ENCODE assay signal across 13 mouse cellular contexts in the genomic region with DNA sequence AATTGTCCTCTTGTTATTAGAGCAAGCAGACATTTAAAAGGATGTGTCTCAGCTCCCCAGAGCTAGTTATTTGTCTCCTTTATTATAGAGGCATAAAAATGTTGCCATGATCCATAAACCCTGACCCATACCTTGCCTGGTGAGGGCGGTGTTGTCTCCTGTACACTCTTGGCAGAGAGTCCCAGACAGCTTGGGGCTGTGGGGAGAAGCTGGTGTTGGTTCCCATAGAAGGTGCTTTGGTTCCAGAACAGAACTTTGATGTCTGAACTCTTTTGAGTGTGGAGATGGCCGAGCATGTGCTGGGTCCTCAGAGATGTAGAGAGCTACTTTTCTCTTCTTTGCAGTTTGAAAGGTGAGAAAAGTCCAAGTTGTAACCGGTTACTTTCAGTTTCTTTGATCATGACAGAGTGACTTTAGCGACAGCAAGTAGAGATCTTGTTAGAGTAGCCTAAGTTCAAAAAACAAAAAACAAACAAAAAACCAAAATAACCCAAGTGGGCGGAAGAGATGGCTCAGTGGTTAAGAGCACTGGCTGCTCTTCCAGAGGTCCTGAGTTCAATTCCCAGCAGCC. TPM values are rescaled to one million over a fixed set of nuclear protein-coding genes. Genes with fewer than 3 reads are reported as not detected.
DNase-seq lines count a peak whose midpoint lies in the region; ATAC-seq and TF ChIP-seq lines count a peak whose summit lies in the region.
"Had no signal": no experiment of that assay in that cellular context is flagged by ENCODE, and none has a peak within 500 bp of the region (broad histone marks: within the 10 kb centered on the region; RNA-seq: fewer than 3 reads in every experiment).

A gene (minus strand): TSS at position 224 of the 571 bp plus-strand sequence.

- no peak for TF ChIP-seq POLR2A in testis, adult 2 months (IDR thresholded peaks at IDR 0.05; ENCODE audit: control insufficient read depth, low read depth, low read length)

- H3K4me1 ChIP-seq in heart, embryonic 14.5 days (ENCODE audit: control insufficient read depth in 2 of 2, insufficient read depth in 2 of 2, low read length in 2 of 2) = peaks cover 15 to 25% of the 10 kb centered on the region in 2 experiments
- peaks cover 5% of the 10 kb centered on the region for H3K4me1 ChIP-seq in testis, adult 2 months (ENCODE audit: control insufficient read depth, insufficient read depth, low read length)
- peaks cover 26% of the 10 kb centered on the region for H3K4me1 ChIP-seq in liver, postnatal 0 days (ENCODE audit: insufficient read depth)

- no peak for TF ChIP-seq EP300 in liver, postnatal 0 days (IDR thresholded peaks at IDR 0.05; ENCODE audit: low read depth)

- peak within 1 kb of the TSS in 1 of 2 experiments; percentile 79; a peak in 1 of 4 replicates for H3K4me3 ChIP-seq in heart, embryonic 14.5 days (ENCODE audit: control insufficient read depth in 1 of 2, insufficient read depth in 1 of 2, low read depth in 1 of 2, low read length in 2 of 2)
- H3K4me3 ChIP-seq in testis, adult 2 months (ENCODE audit: control insufficient read depth, low read depth, low read length) = no peak within 1 kb of the TSS
- H3K4me3 ChIP-seq in liver, postnatal 0 days (ENCODE audit: low read depth, low read length) = peak within 1 kb of the TSS; percentile 86; the same call in 1 of the 2 replicates

- 88% methylated on average over 5 of the region's 5 CpGs for WGBS in heart, embryonic 14.5 days
- WGBS in liver, postnatal 0 days (ENCODE audit: insufficient replicate concordance) = 77% methylated on average over 5 of the region's 5 CpGs

- H3K27me3 ChIP-seq in heart, embryonic 14.5 days (ENCODE audit: control insufficient read depth, insufficient read depth, low read length) = no peaks in the 10 kb centered on the region
- H3K27me3 ChIP-seq in testis, adult 2 months (ENCODE audit: control insufficient read depth, insufficient read depth, low read length) = no peaks in the 10 kb centered on the region
- no peaks in the 10 kb centered on the region for H3K27me3 ChIP-seq in liver, postnatal 0 days (ENCODE audit: insufficient read depth, low read length)

- DNase-seq in heart, postnatal 4 days = no peak
- no peak for DNase-seq in testis, postnatal 14 days (ENCODE audit: low spot score)
- no peak for DNase-seq in liver, postnatal 0 days
- DNase-seq in layer of hippocampus, adult 11-12 months (ENCODE audit: low spot score) = no peak
- DNase-seq: adrenal gland, postnatal 25 days; gastrocnemius, postnatal 14 days; layer of hippocampus, adult 9-11 months; right cerebral cortex, postnatal 14 days had no signal

- no peak for ATAC-seq in heart, embryonic 14.5 days (ENCODE audit: insufficient number of reproducible peaks, insufficient read depth, low FRiP score, low read depth)
- ATAC-seq in liver, postnatal 0 days = no peak
- ATAC-seq in erythroid progenitor cell, adult 5-6 weeks (replicated peaks; ENCODE audit: low FRiP score, poor library complexity, severe bottlenecking) = no peak
- no peak for ATAC-seq in granulocyte monocyte progenitor cell, adult 5-6 weeks (replicated peaks; ENCODE audit: poor library complexity, severe bottlenecking)

- H3K36me3 ChIP-seq in heart, embryonic 14.5 days (ENCODE audit: control insufficient read depth, insufficient read depth, low read length) = no peaks in the 10 kb centered on the region
- H3K36me3 ChIP-seq in testis, adult 2 months (ENCODE audit: control insufficient read depth, insufficient read depth, low read length) = no peaks in the 10 kb centered on the region
- H3K36me3 ChIP-seq in liver, postnatal 0 days (replicated peaks; ENCODE audit: insufficient read depth, low read length) = no peaks in the 10 kb centered on the region

- peak within 1 kb of the TSS; percentile 87 for H3K4me2 ChIP-seq in heart, embryonic 14.5 days (ENCODE audit: low read length)
- H3K4me2 ChIP-seq in liver, postnatal 0 days (ENCODE audit: low read depth, low read length) = peak within 1 kb of the TSS; percentile 95

- no peaks in the 10 kb centered on the region for H3K9me3 ChIP-seq in heart, embryonic 14.5 days (ENCODE audit: control insufficient read depth, low read length)
- H3K9me3 ChIP-seq in liver, postnatal 0 days (ENCODE audit: low read length) = no peaks in the 10 kb centered on the region

- peak within 1 kb of the TSS; percentile 10 to 29; a peak in 2 of 4 replicates for H3K27ac ChIP-seq in heart, embryonic 14.5 days (replicated peaks in 1 of 2; ENCODE audit: control insufficient read depth in 1 of 2, insufficient read depth in 1 of 2, low read depth in 2 of 2, low read length in 2 of 2)
- H3K27ac ChIP-seq in testis, adult 2 months (ENCODE audit: control insufficient read depth, insufficient read depth, low read depth, low read length) = no peak within 1 kb of the TSS
- H3K27ac ChIP-seq in liver, postnatal 0 days (ENCODE audit: low read depth) = peak within 1 kb of the TSS; percentile 77; the same call in 1 of the 2 replicates

- H3K9ac ChIP-seq in heart, embryonic 14.5 days (ENCODE audit: low read length) = 0 out of 2 replicates have a peak within 1 kb of the TSS, but pooled peaks have one; percentile 13
- H3K9ac ChIP-seq in liver, postnatal 0 days (replicated peaks) = no peak within 1 kb of the TSS

- TF ChIP-seq CTCF in testis, adult 2 months (IDR thresholded peaks at IDR 0.05; ENCODE audit: control insufficient read depth, insufficient read depth, insufficient replicate concordance, low read depth, low read length) = no peak
- TF ChIP-seq CTCF in liver, postnatal 0 days (IDR thresholded peaks at IDR 0.05; ENCODE audit: low read depth) = peak; percentile 23; the same call in 1 of the 2 replicates

RNA-seq across cellular contexts. Expression of the gene that starts here (rescaled TPM):
- polyA plus RNA-seq in heart, embryonic 14.5 days (2014; fragmentation: Nextera tagmentation; extraction: Ambion mirVana) = 0.41 TPM in 1 of 2 replicates, not detected in the other
- not detected for total RNA-seq in heart, postnatal 4 days (2021)
- polyA plus RNA-seq in testis, adult 2 months (2012; rRNA removed) = 312 and 396 TPM in 2 replicates
- not detected in 2 replicates for polyA plus RNA-seq in liver, postnatal 0 days (2015; fragmentation: Nextera tagmentation; extraction: Ambion mirVana)
- not detected in 2 replicates for total RNA-seq in erythroid progenitor cell, adult 5-6 weeks (2015; ENCODE audit: low replicate concordance)
- total RNA-seq in erythroid progenitor cell, adult 5-6 weeks (2017; ENCODE audit: low replicate concordance) = not detected in 2 replicates
- not detected in 2 replicates for total RNA-seq in granulocyte monocyte progenitor cell, adult 5-6 weeks (2014; fragmentation: Nextera tagmentation)
- not detected in 2 replicates for total RNA-seq in granulocyte monocyte progenitor cell, adult 5-6 weeks (2017)
- total RNA-seq: gastrocnemius, postnatal 14 days; megakaryocyte progenitor cell, adult 5-6 weeks had no signal

Comparison
In these comparisons a context has a peak if more than half of its experiments do, and no peak if none do; other contexts are left out.
1. RNA of the gene that starts here (polyA plus RNA-seq): 312 to 396 TPM in testis, adult 2 months; 0.41 TPM in heart, embryonic 14.5 days and not detected in liver, postnatal 0 days; every median in the first group is over 100 times any median in the second.